Mouse (Mus musculus) limb, embryonic 13.5 days (tissue): ENCODE data around the gene Ap3s2. TPM values are rescaled to one million over a fixed set of nuclear protein-coding genes. Genes with fewer than 3 reads are reported as not detected.

ENCODE experiments used
- ATAC-seq: fragments of 200-750 bp; cut with Nextera tagmentation; 2 replicates; pipeline ENCODE4 v1.8.0; 2017; ENCODE audit warnings: low read depth, moderate number of reproducible peaks, moderate TSS enrichment; ENCODE audit not compliant: low FRiP score
- H3K27ac ChIP-seq: fragments of 300-500 bp; sonication (generic); 2 replicates; pipeline ENCODE4 v1.5.1; 2015; ENCODE audit warnings: inconsistent platforms, mild to moderate bottlenecking, moderate library complexity
- H3K27me3 ChIP-seq: fragments of 300-500 bp; sonication (generic); 2 replicates; pipeline ENCODE4 v1.6.1; 2015; ENCODE audit warnings: mild to moderate bottlenecking, inconsistent platforms
- H3K36me3 ChIP-seq: fragments of 300-500 bp; sonication (generic); 2 replicates; pipeline ENCODE4 v1.6.1; 2015; ENCODE audit warnings: inconsistent platforms, mild to moderate bottlenecking, moderate library complexity
- H3K4me1 ChIP-seq: fragments of 300-500 bp; sonication (generic); 2 replicates; pipeline ENCODE4 v1.6.1; 2015; ENCODE audit warnings: inconsistent platforms
- H3K4me2 ChIP-seq: fragments of 300-500 bp; sonication (generic); replicated peaks from 2 replicates; pipeline ENCODE4 v1.6.1; 2015; ENCODE audit warnings: inconsistent platforms, mild to moderate bottlenecking, moderate library complexity
- H3K4me3 ChIP-seq: fragments of 300-500 bp; sonication (generic); 2 replicates; pipeline ENCODE4 v1.5.1; 2015; ENCODE audit warnings: moderate library complexity, mild to moderate bottlenecking, inconsistent platforms
- H3K9ac ChIP-seq: fragments of 300-500 bp; sonication (generic); 2 replicates; pipeline ENCODE4 v1.6.1; 2015; ENCODE audit warnings: mild to moderate bottlenecking, inconsistent platforms
- H3K9me3 ChIP-seq: fragments of 300-500 bp; sonication (generic); 2 replicates; pipeline ENCODE4 v1.6.1; 2016; ENCODE audit warnings: inconsistent platforms
- WGBS: fragments of 180-500 bp; shearing (Covaris S2); methylation state at CpG from one replicate; pipeline ENCODE4 v1.1.7; 2015; 5-methylcytosine and 5-hydroxymethylcytosine counted together
- microRNA-seq: library from miRNA; unstranded; fragments of <30 nt; microRNA quantifications from one replicate; pipeline ENCODE4, GENCODE M21; 2016
- polyA plus RNA-seq: library from polyadenylated mRNA; unstranded; fragments of >200 nt; fragmentation: Nextera tagmentation; extraction: Ambion mirVana; gene quantifications from 2 replicates; pipeline ENCODE4 v1.2.1, GENCODE M21; 2015

The Ap3s2 gene
- polyA plus RNA-seq, 1 experiment from 2014 or later = 31.6 TPM

DNA sequence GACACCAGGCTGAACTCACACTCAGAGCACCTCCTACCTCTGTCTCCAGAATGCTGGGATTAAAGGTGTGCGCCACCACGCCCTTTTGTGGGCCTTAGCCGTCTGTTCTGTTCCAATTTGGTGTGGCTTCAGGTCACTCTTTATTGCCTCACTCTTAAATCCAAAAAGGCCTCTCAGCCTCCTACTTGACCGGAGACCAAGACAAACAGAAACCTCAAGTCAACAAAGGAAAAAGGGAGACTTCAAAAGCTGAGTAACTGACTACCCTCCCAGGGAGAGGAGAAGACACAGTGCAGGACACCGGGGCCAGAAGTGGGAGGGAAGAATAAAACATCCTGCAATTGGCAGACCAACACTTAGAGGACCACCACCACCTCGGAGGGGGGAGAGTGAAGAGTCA lies 89.3 kb downstream of the Ap3s2 start:
- Histone ChIP-seq H3K4me2 (no peak overlapping the region), H3K36me3 (peaks cover 50% of the 10 kb centered on the region), H3K9ac (no peak overlapping the region), H3K27me3 (no peaks in the 10 kb centered on the region), H3K27ac (no peak overlapping the region), H3K4me1 (no peaks in the 10 kb centered on the region), H3K4me3 (no peak overlapping the region), H3K9me3 (no peaks in the 10 kb centered on the region)
- 54% methylated on average over 6 of the region's 6 CpGs for WGBS
- ATAC-seq = no peak

- Histone ChIP-seq H3K9ac (no peak overlapping the region), H3K36me3 (peaks cover 52% of the 10 kb centered on the region), H3K27me3 (no peaks in the 10 kb centered on the region), H3K27ac (no peak overlapping the region), H3K4me2 (no peak overlapping the region), H3K9me3 (peaks cover 5% of the 10 kb centered on the region), H3K4me3 (no peak overlapping the region), H3K4me1 (no peaks in the 10 kb centered on the region)
- no peak for ATAC-seq
- WGBS = 88% methylated on average over 3 of the region's 3 CpGs
Observed at GRCm38 (mm10) chr7:79828341-79828740, 92.1 kb downstream of the Ap3s2 start.

Small RNA genes within 50 kb of the gene (microRNA-seq; reads per million reads assigned to microRNA genes)
- gene Gm24541 = not detected

Other genes with a start within 250 kb of the Ap3s2 start
- gene Kif7, start 204.9 kb downstream of the Ap3s2 start, polyA plus RNA-seq = 6.5 and 6.9 TPM in 2 replicates
- not detected in 2 replicates for gene Plin1, start 187.7 kb downstream of the Ap3s2 start, polyA plus RNA-seq
- gene Pex11a, start 177.5 kb downstream of the Ap3s2 start, polyA plus RNA-seq = 9.9 and 11.7 TPM in 2 replicates
- 0.11 and 0.27 TPM in 2 replicates for gene Wdr93, start 177.5 kb downstream of the Ap3s2 start, polyA plus RNA-seq
- not detected in 2 replicates for gene Mesp1, start 126.9 kb downstream of the Ap3s2 start, polyA plus RNA-seq
- 0.19 and 0.22 TPM in 2 replicates for gene Mesp2, start 109.9 kb downstream of the Ap3s2 start, polyA plus RNA-seq
- 15.2 and 18.4 TPM in 2 replicates for gene Anpep, start 59.6 kb downstream of the Ap3s2 start, polyA plus RNA-seq
- gene Arpin, start 14.7 kb upstream of the Ap3s2 start, polyA plus RNA-seq = 18.8 and 20.3 TPM in 2 replicates
- gene Zfp710, start 104.2 kb upstream of the Ap3s2 start, polyA plus RNA-seq = 15.0 and 15.9 TPM in 2 replicates
- 619 and 631 TPM in 2 replicates for gene Idh2, start 194.7 kb upstream of the Ap3s2 start, polyA plus RNA-seq